Mouse (Mus musculus) E14TG2a.4 (cell line): ENCODE data around the gene Dpagt1.

ENCODE experiments used
- CTCF ChIP-seq: conservative IDR thresholded peaks from 2 replicates; pipeline ENCODE4 v1.5.1; 2014; ENCODE audit warnings: low read length
- NANOG ChIP-seq: IDR thresholded peaks from 2 replicates; pipeline ENCODE4 v1.6.1; 2014; ENCODE audit warnings: borderline replicate concordance, low read length, mixed read lengths
- POU5F1 ChIP-seq: IDR thresholded peaks from 2 replicates; pipeline ENCODE4 v1.6.1; 2014; ENCODE audit warnings: low read length, borderline replicate concordance

GRCm38 (mm10) chr9:44325768-44326370, at the start of gene Dpagt1:
- TF ChIP-seq CTCF = no peak
- no peak for TF ChIP-seq NANOG
- no peak for TF ChIP-seq POU5F1
